Mouse (Mus musculus) heart, embryonic 14.5 days (tissue): ENCODE data around the gene Tjp3. TPM values are rescaled to one million over a fixed set of nuclear protein-coding genes. Genes with fewer than 3 reads are reported as not detected.

Experiments used
- ATAC-seq: fragments of 200-750 bp; cut with Nextera tagmentation; 2 replicates; pipeline ENCODE4 v1.8.0; 2017; ENCODE audit warnings: low read depth, moderate TSS enrichment; ENCODE audit not compliant: insufficient number of reproducible peaks, insufficient read depth, low FRiP score
- H3K27ac ChIP-seq, 2 experiments: fragments of 200-500 bp in 1 of 2; fragments of 300-500 bp in 1 of 2; sonication (generic) in 1 of 2; replicated peaks in 1 of 2; 2 replicates each; pipeline ENCODE4 v1.5.1; 2012 to 2014; ENCODE audit warnings: low read depth in 2 of 2, low read length in 2 of 2, control low read depth in 1 of 2, mild to moderate bottlenecking in 1 of 2, mixed read lengths in 1 of 2; ENCODE audit not compliant: control insufficient read depth in 1 of 2, insufficient read depth in 1 of 2
- H3K27me3 ChIP-seq: fragments of 300-500 bp; sonication (generic); 2 replicates; pipeline ENCODE4 v1.6.1; 2014; ENCODE audit warnings: mild to moderate bottlenecking, low read length, control low read depth; ENCODE audit not compliant: control insufficient read depth, insufficient read depth
- H3K36me3 ChIP-seq: fragments of 300-500 bp; sonication (generic); 2 replicates; pipeline ENCODE4 v1.6.1; 2014; ENCODE audit warnings: mild to moderate bottlenecking, control low read depth, low read length, mixed read lengths; ENCODE audit not compliant: control insufficient read depth, insufficient read depth
- H3K4me1 ChIP-seq, 2 experiments: fragments of 200-500 bp in 1 of 2; fragments of 300-500 bp in 1 of 2; sonication (generic) in 1 of 2; 2 replicates each; pipeline ENCODE4 v1.6.1; 2012 to 2014; ENCODE audit warnings: low read length in 2 of 2, control low read depth in 1 of 2, mixed read lengths in 1 of 2; ENCODE audit not compliant: control insufficient read depth in 2 of 2, insufficient read depth in 2 of 2
- H3K4me2 ChIP-seq: fragments of 300-500 bp; sonication (generic); 2 replicates; pipeline ENCODE4 v1.6.1; 2014; ENCODE audit warnings: mild to moderate bottlenecking, low read length
- H3K4me3 ChIP-seq, 2 experiments: fragments of 200-500 bp in 1 of 2; fragments of 300-500 bp in 1 of 2; sonication (generic) in 1 of 2; 2 replicates each; pipeline ENCODE4 v1.5.1; 2012 to 2014; ENCODE audit warnings: low read length in 2 of 2, mild to moderate bottlenecking in 2 of 2, control low read depth in 1 of 2, low read depth in 1 of 2, moderate library complexity in 1 of 2; ENCODE audit not compliant: control insufficient read depth in 1 of 2, insufficient read depth in 1 of 2
- H3K9ac ChIP-seq: fragments of 300-500 bp; sonication (generic); 2 replicates; pipeline ENCODE4 v1.6.1; 2014; ENCODE audit warnings: mild to moderate bottlenecking, low read length
- H3K9me3 ChIP-seq: fragments of 300-500 bp; sonication (generic); 2 replicates; pipeline ENCODE4 v1.6.1; 2016; ENCODE audit warnings: low read length, control low read depth; ENCODE audit not compliant: control insufficient read depth
- WGBS: fragments of 180-500 bp; shearing (Covaris S2); extraction: QIAGEN DNeasy Blood & Tissue Kit; methylation state at CpG from one replicate; pipeline ENCODE4 v1.1.7; 2014; 5-methylcytosine and 5-hydroxymethylcytosine counted together
- polyA plus RNA-seq: library from polyadenylated mRNA; unstranded; fragments of >200 nt; fragmentation: Nextera tagmentation; extraction: Ambion mirVana; gene quantifications from 2 replicates; pipeline ENCODE4 v1.2.1, GENCODE M21; 2014

Tjp3 gene
- polyA plus RNA-seq, 1 experiment from 2014 or later, result 2.2 TPM

DNA sequence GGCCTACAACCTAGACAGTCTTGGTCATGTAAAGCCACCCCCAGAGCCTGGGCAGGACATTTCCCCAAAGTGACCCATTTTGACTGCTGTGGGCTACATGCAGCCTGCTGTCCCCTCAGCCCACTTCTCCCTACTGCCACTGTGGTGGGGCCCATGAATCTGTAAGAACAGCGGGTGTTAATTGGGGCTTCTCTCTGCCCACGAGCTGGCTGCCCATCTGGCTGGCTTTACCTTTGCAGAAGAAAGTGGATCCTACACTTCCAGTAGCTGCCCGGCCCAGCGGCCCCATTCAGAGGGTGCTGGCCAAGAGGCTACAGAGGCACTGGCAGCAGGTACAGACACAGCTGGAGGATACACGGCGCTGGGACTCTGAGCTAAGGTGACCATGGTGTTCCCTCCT lies 46.2 kb downstream of the Tjp3 start:
- H3K27me3 ChIP-seq, result peaks cover 27% of the 10 kb centered on the region
- no peak overlapping the region for H3K27ac ChIP-seq
- no peak for ATAC-seq
- peaks cover 0 to 1% of the 10 kb centered on the region in 2 experiments; a peak in 1 of 4 replicates for H3K4me1 ChIP-seq
- 84% methylated on average over 6 of the region's 6 CpGs for WGBS
- no peaks in the 10 kb centered on the region for H3K36me3 ChIP-seq
- no peak overlapping the region for H3K9ac ChIP-seq
- H3K4me2 ChIP-seq, result no peak overlapping the region
- no peaks in the 10 kb centered on the region for H3K9me3 ChIP-seq
- H3K4me3 ChIP-seq, result no peak overlapping the region

- H3K4me1 ChIP-seq, result peaks cover 0 to 5% of the 10 kb centered on the region in 2 experiments; a peak in 2 of 4 replicates
- no peaks in the 10 kb centered on the region for H3K9me3 ChIP-seq
- H3K27me3 ChIP-seq, result peaks cover 33% of the 10 kb centered on the region
- H3K9ac ChIP-seq, result no peak overlapping the region; the same call in 1 of the 2 replicates
- no peaks in the 10 kb centered on the region for H3K36me3 ChIP-seq
- no peak overlapping the region for H3K4me2 ChIP-seq
- 9% methylated on average over 17 of the region's 17 CpGs for WGBS
- H3K27ac ChIP-seq, result no peak overlapping the region
- no peak for ATAC-seq
- no peak overlapping the region for H3K4me3 ChIP-seq
These were observed 46.8 kb downstream of the Tjp3 start for GRCm38 (mm10) chr10:81244595-81244994.

- H3K27ac ChIP-seq, result no peak overlapping the region
- WGBS, result 85% methylated on average over 4 of the region's 4 CpGs
- H3K4me3 ChIP-seq, result no peak overlapping the region
- H3K4me2 ChIP-seq, result no peak overlapping the region
- H3K9ac ChIP-seq, result no peak overlapping the region; the same call in 1 of the 2 replicates
- H3K9me3 ChIP-seq, result no peaks in the 10 kb centered on the region
- peaks cover 37% of the 10 kb centered on the region for H3K27me3 ChIP-seq
- no peak for ATAC-seq
- H3K36me3 ChIP-seq, result no peaks in the 10 kb centered on the region
- peaks cover 0 to 5% of the 10 kb centered on the region in 2 experiments; a peak in 2 of 4 replicates for H3K4me1 ChIP-seq
These were observed 47.2 kb downstream of the Tjp3 start for GRCm38 (mm10) chr10:81244146-81244545.

- H3K9ac ChIP-seq, result no peak overlapping the region
- H3K9me3 ChIP-seq, result no peaks in the 10 kb centered on the region
- no peak for ATAC-seq
- no peak overlapping the region for H3K4me3 ChIP-seq
- 88% methylated on average over 16 of the region's 16 CpGs for WGBS
- no peak overlapping the region for H3K27ac ChIP-seq
- H3K36me3 ChIP-seq, result no peaks in the 10 kb centered on the region
- H3K4me2 ChIP-seq, result no peak overlapping the region
- peaks cover 0 to 5% of the 10 kb centered on the region in 2 experiments; a peak in 2 of 4 replicates for H3K4me1 ChIP-seq
- peaks cover 42% of the 10 kb centered on the region for H3K27me3 ChIP-seq
These were observed 49.4 kb downstream of the Tjp3 start for GRCm38 (mm10) chr10:81242021-81242420.

GRCm38 (mm10) chr10:81240876-81241275 lies 50.5 kb downstream of the Tjp3 start:
- 32% methylated on average over 13 of the region's 13 CpGs for WGBS
- no peaks in the 10 kb centered on the region for H3K9me3 ChIP-seq
- H3K4me1 ChIP-seq, result peaks cover 0 to 5% of the 10 kb centered on the region in 2 experiments; a peak in 2 of 4 replicates
- no peak for ATAC-seq
- H3K27ac ChIP-seq, result no peak overlapping the region
- H3K27me3 ChIP-seq, result peaks cover 42% of the 10 kb centered on the region
- no peak overlapping the region for H3K4me2 ChIP-seq
- H3K9ac ChIP-seq, result no peak overlapping the region
- no peak overlapping the region for H3K4me3 ChIP-seq
- H3K36me3 ChIP-seq, result no peaks in the 10 kb centered on the region

DNA sequence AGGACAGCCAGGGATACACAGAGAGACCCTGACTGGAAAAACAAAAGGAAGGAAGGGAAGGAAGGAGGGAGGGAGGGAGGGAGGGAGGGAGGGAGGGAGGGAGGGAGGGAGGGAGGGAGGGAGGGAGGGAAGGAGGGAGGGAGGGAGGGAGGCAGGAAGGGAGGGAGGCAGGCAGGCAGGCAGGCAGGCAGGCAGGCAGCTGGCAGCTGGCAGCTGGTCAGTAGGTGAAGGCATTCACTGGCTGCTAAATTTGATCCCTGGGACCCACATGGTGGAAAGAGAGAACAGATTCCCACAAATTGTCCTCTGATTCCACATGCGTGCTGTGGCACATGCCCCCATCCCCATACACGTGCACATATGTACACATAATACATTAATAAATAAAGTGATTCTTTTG lies 52.8 kb downstream of the Tjp3 start:
- Histone ChIP-seq H3K4me1 (peaks cover under 1 to 8% of the 10 kb centered on the region in 2 experiments; a peak in 3 of 4 replicates), H3K36me3 (no peaks in the 10 kb centered on the region), H3K27me3 (peaks cover 37% of the 10 kb centered on the region), H3K9me3 (no peaks in the 10 kb centered on the region), H3K27ac (no peak overlapping the region), H3K9ac (no peak overlapping the region), H3K4me2 (no peak overlapping the region), H3K4me3 (no peak overlapping the region)
- 78% methylated on average over 2 of the region's 2 CpGs for WGBS
- ATAC-seq, result no peak

- Histone ChIP-seq H3K4me2 (no peak overlapping the region), H3K9ac (no peak overlapping the region), H3K27ac (no peak overlapping the region), H3K27me3 (peaks cover 28% of the 10 kb centered on the region), H3K9me3 (no peaks in the 10 kb centered on the region), H3K4me3 (no peak overlapping the region), H3K36me3 (no peaks in the 10 kb centered on the region), H3K4me1 (peaks cover 4 to 18% of the 10 kb centered on the region in 2 experiments; a peak in 3 of 4 replicates)
- ATAC-seq, result no peak
- WGBS, result 85% methylated on average over 12 of the region's 12 CpGs
These were observed 54.7 kb downstream of the Tjp3 start for GRCm38 (mm10) chr10:81236471-81237268.
